Mouse (Mus musculus) liver, adult 2 months (tissue): ENCODE measurements at regions not wholly inside any gene's neighbourhood (a gene's known extent, or its start where the extent isn't known, plus 50 kb on each side); places are given as distances from the start of the nearest gene placed in this dataset.

Source experiments
- CTCF ChIP-seq: fragments of 200-500 bp; IDR thresholded peaks from 2 replicates; pipeline ENCODE4 v1.5.1; 2011; ENCODE audit warnings: low read depth, low read length, control low read depth
- POLR2A ChIP-seq: fragments of 200-500 bp; IDR thresholded peaks from 2 replicates; pipeline ENCODE4 v1.6.1; 2011; ENCODE audit warnings: low read length, control low read depth; ENCODE audit not compliant: insufficient read depth; ENCODE audit errors: extremely low read depth

- TF ChIP-seq CTCF: no peak
- no peak for TF ChIP-seq POLR2A
These were observed 464.2 kb downstream of the Slc4a3 start for GRCm38 (mm10) chr1:76010212-76010800.
